Mouse (Mus musculus) cerebellum, adult 9-11 months (tissue): ENCODE measurements around the gene Ucn2.

ENCODE experiments used
- DNase-seq: peaks from one replicate; pipeline ENCODE4 v3.0.0; 2022

Gene Ucn2

GRCm38 (mm10) chr9:108992620-108993361, 7.0 kb downstream of the Ucn2 start:
- DNase-seq, result peak; percentile 45

GRCm38 (mm10) chr9:108996411-108996810, 10.6 kb downstream of the Ucn2 start:
- no peak for DNase-seq

GRCm38 (mm10) chr9:108998287-108999166, 12.7 kb downstream of the Ucn2 start:
- DNase-seq, result no peak

- DNase-seq, result no peak
Measured at GRCm38 (mm10) chr9:108999167-108999526, 13.3 kb downstream of the Ucn2 start.

GRCm38 (mm10) chr9:109000726-109001125, 14.9 kb downstream of the Ucn2 start:
- DNase-seq, result peak; percentile 55

- DNase-seq, result no peak
Measured at GRCm38 (mm10) chr9:109003201-109003600, 17.4 kb downstream of the Ucn2 start.

GRCm38 (mm10) chr9:109007025-109007780, 21.4 kb downstream of the Ucn2 start:
- no peak for DNase-seq

GRCm38 (mm10) chr9:109008081-109008480, 22.3 kb downstream of the Ucn2 start:
- no peak for DNase-seq

- no peak for DNase-seq
Measured at GRCm38 (mm10) chr9:109008994-109009635, 23.3 kb downstream of the Ucn2 start.

GRCm38 (mm10) chr9:109009636-109010315, 24.0 kb downstream of the Ucn2 start:
- DNase-seq, result no peak

GRCm38 (mm10) chr9:109010316-109010690, 24.5 kb downstream of the Ucn2 start:
- DNase-seq, result no peak

GRCm38 (mm10) chr9:109015397-109015796, 29.6 kb downstream of the Ucn2 start:
- no peak for DNase-seq

GRCm38 (mm10) chr9:109016973-109017604, 31.3 kb downstream of the Ucn2 start:
- DNase-seq, result no peak

- no peak for DNase-seq
Measured at GRCm38 (mm10) chr9:109021428-109021827, 35.6 kb downstream of the Ucn2 start.

GRCm38 (mm10) chr9:109022866-109023685, 37.3 kb downstream of the Ucn2 start:
- DNase-seq, result no peak

- DNase-seq, result no peak
Measured at GRCm38 (mm10) chr9:109027521-109027920, 41.7 kb downstream of the Ucn2 start.

- no peak for DNase-seq
Measured at GRCm38 (mm10) chr9:109028421-109028820, 42.6 kb downstream of the Ucn2 start.

- no peak for DNase-seq
Measured at GRCm38 (mm10) chr9:109028919-109029318, 43.1 kb downstream of the Ucn2 start.

- DNase-seq, result no peak
Measured at GRCm38 (mm10) chr9:109030312-109030711, 44.5 kb downstream of the Ucn2 start.

- no peak for DNase-seq
Measured at GRCm38 (mm10) chr9:109031001-109031400, 45.2 kb downstream of the Ucn2 start.

- DNase-seq, result no peak
Measured at GRCm38 (mm10) chr9:109031686-109032085, 45.9 kb downstream of the Ucn2 start.
